Mouse (Mus musculus) erythroblast, embryonic 14.5 days (primary cell): ENCODE results near the gene Mrgprf.

ENCODE experiments used
- GATA1 ChIP-seq: IDR thresholded peaks from 2 replicates; pipeline ENCODE4 v1.6.1; 2012; ENCODE audit warnings: low read length, inconsistent platforms, mixed read lengths
- TAL1 ChIP-seq: IDR thresholded peaks from 3 replicates; pipeline ENCODE4 v1.6.1; 2012; ENCODE audit warnings: low read length, inconsistent platforms, mixed read lengths

DNA sequence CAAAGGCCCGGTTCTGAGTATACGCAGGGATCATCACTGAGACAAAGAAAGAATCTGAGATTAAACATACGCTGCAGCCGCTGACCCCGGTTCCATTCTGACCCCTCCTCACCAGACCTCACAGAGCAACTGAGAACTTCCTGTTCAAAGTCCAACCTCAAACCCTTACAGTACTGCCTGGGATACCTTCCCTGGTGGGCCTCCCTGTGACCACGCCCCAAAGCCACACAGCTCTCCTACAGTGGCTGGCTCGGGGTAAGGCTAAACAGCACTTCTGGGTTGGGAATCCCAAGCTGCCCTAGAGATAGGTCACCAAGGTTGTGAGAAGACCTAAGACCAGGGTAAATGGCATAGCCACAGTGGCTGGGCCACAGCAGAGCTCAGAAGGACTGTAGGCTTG, 31.7 kb upstream of the Mrgprf start:
- TF ChIP-seq TAL1 (no peak), GATA1 (no peak)
